Mouse (Mus musculus) monocyte, adult 2 months (primary cell): Measurements from ENCODE around the gene Ube2g1.
"Not testable (repeated sequence)": the region's sequence is repeated elsewhere in the genome, so short reads cannot be mapped to it uniquely, and the experiment has no call there.

ENCODE experiments used
- DNase-seq, 2 experiments: peaks; one replicate each; pipeline ENCODE4 v3.0.0; 2022; ENCODE audit warnings: low spot score in 2 of 2, low read depth in 1 of 2

The Ube2g1 gene

GRCm38 (mm10) chr11:72597780-72598179 is 9.3 kb upstream of the Ube2g1 start:
- DNase-seq = no peak

DNA sequence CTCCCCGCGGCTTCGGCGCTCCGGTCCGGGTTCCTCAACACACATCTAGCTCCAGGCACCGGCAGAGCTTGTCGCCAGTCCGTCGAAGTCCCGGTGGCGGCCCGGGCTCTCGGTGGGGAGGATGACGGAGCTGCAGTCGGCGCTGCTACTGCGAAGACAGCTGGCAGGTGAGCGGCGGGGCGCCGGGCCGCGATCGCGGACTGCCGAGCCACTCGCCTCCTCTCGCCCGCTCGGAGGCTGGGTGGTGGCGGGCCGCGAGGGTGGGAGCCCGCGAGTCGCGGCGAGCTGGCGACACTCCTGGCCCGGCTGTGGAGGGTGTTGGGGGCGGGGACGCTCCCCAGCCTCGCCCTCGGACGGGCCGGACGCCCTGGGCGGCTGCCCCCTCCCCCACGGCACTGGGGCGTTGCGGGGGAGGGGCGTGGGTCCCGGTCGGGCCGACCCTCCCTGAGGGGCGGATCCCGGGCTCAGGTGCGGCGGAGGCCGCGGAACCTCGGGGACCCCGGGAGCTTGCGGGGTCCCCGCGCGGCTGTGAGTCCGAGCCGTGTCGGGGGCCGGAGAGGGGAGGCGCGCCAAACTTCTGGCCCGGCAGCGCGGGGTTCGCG is 487 bp downstream of the Ube2g1 start:
- DNase-seq = peak in 1 of 2 experiments; percentile 34

GRCm38 (mm10) chr11:72608071-72608679 is 1.1 kb downstream of the Ube2g1 start:
- DNase-seq = peak; percentile 72 to 78

GRCm38 (mm10) chr11:72609242-72609641 is 2.2 kb downstream of the Ube2g1 start:
- DNase-seq = no peak

DNA sequence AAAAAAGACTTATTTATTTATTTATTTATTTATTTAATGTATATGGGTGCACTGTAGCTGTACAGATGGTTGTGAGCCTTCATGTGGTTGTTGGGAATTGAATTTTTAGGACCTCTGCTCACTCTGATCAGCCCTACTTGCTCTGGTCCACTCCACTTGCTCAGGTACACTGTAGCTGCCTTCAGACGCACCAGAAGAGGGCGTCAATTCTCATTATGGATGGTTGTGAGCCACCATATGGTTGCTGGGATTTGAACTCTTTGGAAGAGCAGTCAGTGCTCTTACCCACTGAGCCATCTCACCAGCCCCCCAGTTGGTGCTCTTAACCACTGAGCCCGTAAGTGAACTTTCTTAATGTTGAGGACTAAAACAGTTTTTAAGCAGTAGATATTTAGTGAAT is 7.3 kb downstream of the Ube2g1 start:
- not testable (repeated sequence) for DNase-seq

GRCm38 (mm10) chr11:72615931-72616330 is 8.8 kb downstream of the Ube2g1 start:
- no peak for DNase-seq

DNA sequence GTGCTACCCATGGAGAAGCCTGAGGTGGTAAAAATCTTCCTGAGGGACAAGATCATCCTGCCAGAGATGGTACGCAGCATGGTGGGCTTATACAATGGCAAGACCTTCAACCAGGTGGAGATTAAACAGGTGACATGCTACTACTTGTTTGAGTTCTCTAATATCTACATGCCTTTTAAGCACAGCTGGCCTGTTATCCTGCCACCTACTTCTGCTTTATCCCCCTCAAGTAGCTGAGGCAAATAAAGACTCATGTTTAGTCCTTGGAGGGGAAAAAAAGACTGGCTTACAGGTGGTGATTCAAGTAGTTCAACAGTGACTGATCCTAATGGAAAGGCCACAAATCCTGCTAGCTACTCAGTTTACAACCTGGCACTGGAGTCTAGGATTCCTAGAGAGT is 11.4 kb downstream of the Ube2g1 start:
- DNase-seq = no peak

- DNase-seq = no peak
Measured at GRCm38 (mm10) chr11:72642730-72643129, 35.6 kb downstream of the Ube2g1 start.

- DNase-seq = no peak
Measured at GRCm38 (mm10) chr11:72645386-72645785, 38.3 kb downstream of the Ube2g1 start.

GRCm38 (mm10) chr11:72650347-72650746 is 43.3 kb downstream of the Ube2g1 start:
- DNase-seq = no peak

DNA sequence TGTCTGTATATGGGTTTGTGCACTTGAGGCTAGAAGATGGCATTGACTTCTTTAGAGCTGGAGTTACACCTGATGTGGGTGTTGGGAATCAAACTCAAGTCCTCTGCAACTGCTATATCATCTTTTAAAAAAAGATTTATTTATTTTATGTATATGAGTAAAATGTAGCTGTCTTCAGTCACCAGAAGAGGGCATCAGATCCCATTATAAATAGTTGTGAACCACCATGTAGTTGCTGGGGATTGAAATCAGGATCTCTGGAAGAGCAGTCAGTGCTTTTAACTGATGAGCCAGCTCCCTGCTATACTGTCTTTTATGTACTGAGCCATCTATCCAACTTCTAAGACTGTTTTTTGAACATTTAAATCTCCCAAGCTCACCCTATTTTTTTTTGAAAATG is 52.8 kb downstream of the Ube2g1 start:
- no peak for DNase-seq

GRCm38 (mm10) chr11:72660359-72660758 is 53.3 kb downstream of the Ube2g1 start:
- DNase-seq = no peak

GRCm38 (mm10) chr11:72664641-72665040 is 57.6 kb downstream of the Ube2g1 start:
- DNase-seq = no peak

DNA sequence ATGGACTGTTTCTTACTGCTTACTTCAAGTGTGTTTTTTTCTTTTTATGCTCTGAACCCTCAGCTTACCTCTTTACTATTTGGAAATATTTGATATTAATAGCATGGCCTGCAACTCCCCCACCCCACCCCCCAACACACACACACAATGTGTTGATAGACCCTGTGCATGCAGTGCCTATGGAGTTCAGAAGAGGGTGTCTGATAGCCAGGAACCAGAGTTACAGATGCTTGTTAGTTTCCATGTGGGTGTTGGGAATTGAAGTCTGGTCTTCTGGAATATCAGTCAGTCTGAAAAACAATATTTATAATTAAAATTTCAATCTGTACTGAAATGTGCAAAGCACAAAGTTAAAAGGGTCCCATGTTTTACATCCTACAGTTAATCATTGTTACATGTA is 63.6 kb downstream of the Ube2g1 start:
- DNase-seq = no peak

DNA sequence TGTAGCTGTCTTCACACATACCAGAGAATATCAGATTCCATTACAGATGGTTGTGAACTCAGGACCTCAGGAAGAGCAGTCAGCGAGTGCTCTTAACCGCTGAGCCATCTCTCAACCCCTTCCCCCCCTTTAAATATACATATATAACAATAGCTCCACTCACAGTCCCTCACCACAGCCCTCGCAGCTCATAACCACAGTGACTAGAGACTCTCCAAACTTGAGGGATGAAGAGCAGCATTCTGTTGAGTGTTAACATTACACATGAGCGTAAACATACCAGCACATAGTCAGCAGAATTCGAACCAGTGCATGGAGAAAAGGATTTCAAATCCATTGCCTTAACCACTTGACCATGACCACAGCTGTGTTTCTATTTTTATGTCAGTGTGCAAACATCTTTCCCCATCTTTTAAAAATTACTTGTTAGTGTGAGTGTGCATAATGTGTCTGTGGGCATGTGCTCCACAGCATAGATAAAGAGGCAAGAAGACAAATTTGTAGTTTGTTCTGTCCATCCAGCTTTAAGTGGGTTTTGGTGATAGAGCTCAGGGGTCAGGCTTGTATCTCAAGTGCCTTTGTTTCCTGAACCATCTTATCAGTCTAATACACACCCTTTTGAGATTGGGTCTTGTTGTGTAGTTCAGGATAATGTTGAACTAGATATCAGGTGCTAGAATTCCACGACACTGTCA is 64.4 kb downstream of the Ube2g1 start:
- no peak for DNase-seq

DNA sequence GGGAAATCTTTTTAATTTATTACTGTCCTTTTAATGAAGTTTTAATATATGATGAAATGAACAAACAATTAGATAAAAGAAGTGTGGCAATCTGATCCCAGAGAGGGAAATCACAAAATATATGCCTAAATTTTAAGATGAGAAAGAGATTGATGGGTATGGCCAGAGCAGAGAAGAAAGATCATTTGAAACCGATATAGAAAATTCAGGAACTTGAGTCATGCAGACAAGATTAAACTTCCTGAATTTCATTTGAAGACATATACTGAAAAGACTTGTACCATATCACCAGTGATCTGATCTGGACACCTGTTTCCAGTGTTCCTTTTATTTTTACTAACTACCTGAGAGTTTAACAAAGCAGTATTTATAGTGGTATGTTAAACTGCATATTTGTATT is 65.4 kb downstream of the Ube2g1 start:
- DNase-seq = no peak

DNA sequence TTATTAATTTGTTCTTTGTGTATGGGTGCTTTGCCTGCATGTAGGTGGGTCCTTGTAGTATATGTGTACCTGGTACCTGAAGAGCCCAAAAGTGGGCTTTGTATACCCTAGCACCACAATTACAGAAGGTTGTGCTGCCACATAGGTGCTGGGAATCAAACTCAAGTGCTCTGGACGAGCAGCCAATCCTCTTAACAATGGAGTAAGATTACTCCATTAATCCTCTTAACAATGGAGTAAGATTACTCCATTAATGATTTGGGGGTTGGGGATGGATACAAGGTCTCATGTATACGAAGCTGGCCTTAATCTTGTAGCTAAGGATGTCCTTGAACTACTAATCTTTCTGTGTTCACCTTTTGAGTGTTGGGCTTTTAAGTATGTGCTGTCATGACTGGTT is 68.2 kb downstream of the Ube2g1 start:
- DNase-seq = no peak

- DNase-seq = no peak
Measured at GRCm38 (mm10) chr11:72680726-72681125, 73.6 kb downstream of the Ube2g1 start.

GRCm38 (mm10) chr11:72683402-72683801 is 76.3 kb downstream of the Ube2g1 start:
- DNase-seq = no peak

- DNase-seq = no peak
Measured at GRCm38 (mm10) chr11:72686697-72687096, 79.6 kb downstream of the Ube2g1 start.

DNA sequence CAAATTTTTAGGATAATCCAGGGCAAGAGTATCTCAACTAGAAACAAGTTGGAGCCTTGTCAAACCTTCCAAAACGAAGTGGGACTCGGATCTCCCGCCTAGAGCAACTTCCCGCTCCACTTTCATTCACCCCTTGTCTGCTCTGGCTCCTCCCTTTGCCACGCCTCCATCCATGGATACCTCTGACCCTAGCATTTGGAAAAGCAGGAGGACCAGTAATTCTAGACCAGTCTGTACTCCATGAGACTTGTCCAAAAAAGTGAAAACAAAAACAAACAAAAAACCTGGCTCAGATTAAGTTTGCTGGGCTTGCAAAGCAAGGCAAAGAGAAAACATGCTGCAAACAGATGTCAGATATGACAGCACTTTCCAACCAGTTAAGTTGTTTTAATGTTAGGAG is 81.2 kb downstream of the Ube2g1 start:
- DNase-seq = no peak

GRCm38 (mm10) chr11:72689115-72689514 is 82.0 kb downstream of the Ube2g1 start:
- DNase-seq = no peak
